Mouse (Mus musculus) granulocyte monocyte progenitor cell, adult 5-6 weeks (primary cell): ENCODE results near the gene Gm10401. TPM values are rescaled to one million over a fixed set of nuclear protein-coding genes. Genes with fewer than 3 reads are reported as not detected.

ENCODE experiments used
- total RNA-seq, 2 experiments: library from RNA; stranded (forward) in 1 of 2; stranded (reverse) in 1 of 2; fragments of 200-712, 200-1000 nt in 1 of 2; fragments of >200 nt in 1 of 2; fragmentation: Nextera tagmentation in 1 of 2; gene quantifications; 2 replicates each; pipeline ENCODE4 v1.2.3; 2014 to 2017

Gm10401 gene
- total RNA-seq, 2 experiments from 2014 or later, result 0.26 TPM; not detected in 1

Other genes with a start within 250 kb of the Gm10401 start
- 1.6 TPM in 1 of 2 replicates, not detected in the other for gene 4930519G04Rik, start 244.6 kb downstream of the Gm10401 start, total RNA-seq (2014; fragmentation: Nextera tagmentation)
- not detected in 2 replicates for gene 4930519G04Rik, start 244.6 kb downstream of the Gm10401 start, total RNA-seq (2017)
- gene Gm9936, start 239.6 kb downstream of the Gm10401 start, total RNA-seq (2014; fragmentation: Nextera tagmentation), result not detected in 2 replicates
- gene Gm9936, start 239.6 kb downstream of the Gm10401 start, total RNA-seq (2017), result not detected in 2 replicates
- gene Oasl2, start 201.4 kb downstream of the Gm10401 start, total RNA-seq (2014; fragmentation: Nextera tagmentation), result 6.7 and 10.4 TPM in 2 replicates
- 4.7 and 7.6 TPM in 2 replicates for gene Oasl2, start 201.4 kb downstream of the Gm10401 start, total RNA-seq (2017)
- gene Oasl1, start 175.1 kb downstream of the Gm10401 start, total RNA-seq (2014; fragmentation: Nextera tagmentation), result 5.2 and 5.4 TPM in 2 replicates
- 0.73 and 1.8 TPM in 2 replicates for gene Oasl1, start 175.1 kb downstream of the Gm10401 start, total RNA-seq (2017)
- 9.0 and 12.3 TPM in 2 replicates for gene 2210016L21Rik, start 156.1 kb downstream of the Gm10401 start, total RNA-seq (2014; fragmentation: Nextera tagmentation)
- 10.7 and 14.2 TPM in 2 replicates for gene 2210016L21Rik, start 156.1 kb downstream of the Gm10401 start, total RNA-seq (2017)
- gene Hnf1a, start 127.2 kb downstream of the Gm10401 start, total RNA-seq (2014; fragmentation: Nextera tagmentation), result not detected in 2 replicates
- not detected in 2 replicates for gene Hnf1a, start 127.2 kb downstream of the Gm10401 start, total RNA-seq (2017)
- 42.8 and 43.9 TPM in 2 replicates for gene Sppl3, start 87.2 kb downstream of the Gm10401 start, total RNA-seq (2014; fragmentation: Nextera tagmentation)
- gene Sppl3, start 87.2 kb downstream of the Gm10401 start, total RNA-seq (2017), result 21.7 and 26.5 TPM in 2 replicates
- 32.0 and 59.2 TPM in 2 replicates for gene Acads, start 21.1 kb upstream of the Gm10401 start, total RNA-seq (2014; fragmentation: Nextera tagmentation)
- gene Acads, start 21.1 kb upstream of the Gm10401 start, total RNA-seq (2017), result 24.3 and 27.6 TPM in 2 replicates
- 12.5 and 16.4 TPM in 2 replicates for gene Unc119b, start 36.7 kb upstream of the Gm10401 start, total RNA-seq (2014; fragmentation: Nextera tagmentation)
- 8.1 and 10.3 TPM in 2 replicates for gene Unc119b, start 36.7 kb upstream of the Gm10401 start, total RNA-seq (2017)
- 247 and 279 TPM in 2 replicates for gene Mlec, start 59.9 kb upstream of the Gm10401 start, total RNA-seq (2014; fragmentation: Nextera tagmentation)
- 290 and 318 TPM in 2 replicates for gene Mlec, start 59.9 kb upstream of the Gm10401 start, total RNA-seq (2017)
- gene Cabp1, start 96.1 kb upstream of the Gm10401 start, total RNA-seq (2014; fragmentation: Nextera tagmentation), result not detected in 2 replicates
- gene Cabp1, start 96.1 kb upstream of the Gm10401 start, total RNA-seq (2017), result not detected in 2 replicates
- 92.9 and 109 TPM in 2 replicates for gene Pop5, start 137.5 kb upstream of the Gm10401 start, total RNA-seq (2014; fragmentation: Nextera tagmentation)
- 74.0 and 75.4 TPM in 2 replicates for gene Pop5, start 137.5 kb upstream of the Gm10401 start, total RNA-seq (2017)
- 70.1 and 93.7 TPM in 2 replicates for gene Rnf10, start 174.6 kb upstream of the Gm10401 start, total RNA-seq (2014; fragmentation: Nextera tagmentation)
- gene Rnf10, start 174.6 kb upstream of the Gm10401 start, total RNA-seq (2017), result 52.6 and 57.9 TPM in 2 replicates
- gene Coq5, start 181.4 kb upstream of the Gm10401 start, total RNA-seq (2014; fragmentation: Nextera tagmentation), result 21.1 and 24.8 TPM in 2 replicates
- 35.3 and 41.9 TPM in 2 replicates for gene Coq5, start 181.4 kb upstream of the Gm10401 start, total RNA-seq (2017)
- 491 and 531 TPM in 2 replicates for gene Dynll1, start 202.7 kb upstream of the Gm10401 start, total RNA-seq (2014; fragmentation: Nextera tagmentation)
- gene Dynll1, start 202.7 kb upstream of the Gm10401 start, total RNA-seq (2017), result 298 and 379 TPM in 2 replicates
- gene Srsf9, start 228.9 kb upstream of the Gm10401 start, total RNA-seq (2014; fragmentation: Nextera tagmentation), result 75.1 and 80.7 TPM in 2 replicates
- 75.0 and 91.4 TPM in 2 replicates for gene Srsf9, start 228.9 kb upstream of the Gm10401 start, total RNA-seq (2017)
- 48.0 and 50.2 TPM in 2 replicates for gene Gatc, start 242.9 kb upstream of the Gm10401 start, total RNA-seq (2014; fragmentation: Nextera tagmentation)
- gene Gatc, start 242.9 kb upstream of the Gm10401 start, total RNA-seq (2017), result 12.1 and 15.3 TPM in 2 replicates
- 33.7 and 37.2 TPM in 2 replicates for gene Triap1, start 242.9 kb upstream of the Gm10401 start, total RNA-seq (2014; fragmentation: Nextera tagmentation)
- 15.6 and 24.0 TPM in 2 replicates for gene Triap1, start 242.9 kb upstream of the Gm10401 start, total RNA-seq (2017)